15 mouse cellular contexts compared by ENCODE assay signal in genomic region chr13:89595105-89595504, GRCm38 (mm10). TPM values are rescaled to one million over a fixed set of nuclear protein-coding genes. Genes with fewer than 3 reads are reported as not detected.
"Had no signal": no experiment of that assay in that cellular context is flagged by ENCODE, and none has a peak within 500 bp of the region (broad histone marks: within the 10 kb centered on the region; RNA-seq: fewer than 3 reads in every experiment).

No protein-coding gene starts in this region.

- H3K4me3 ChIP-seq: intestine, embryonic 15.5 days; left cerebral cortex, adult 2 months; limb, embryonic 15.5 days; liver, embryonic 12.5 days; lung, embryonic 15.5 days; midbrain, embryonic 10.5 days; neural tube, embryonic 13.5 days had no signal

- H3K27ac ChIP-seq: intestine, embryonic 15.5 days; limb, embryonic 15.5 days; liver, embryonic 12.5 days; lung, embryonic 15.5 days; midbrain, embryonic 10.5 days; neural tube, embryonic 13.5 days had no signal

- H3K4me2 ChIP-seq: intestine, embryonic 15.5 days; limb, embryonic 15.5 days; liver, embryonic 12.5 days; lung, embryonic 15.5 days; neural tube, embryonic 13.5 days had no signal

- H3K27me3 ChIP-seq: intestine, embryonic 15.5 days; limb, embryonic 15.5 days; liver, embryonic 12.5 days; lung, embryonic 15.5 days; neural tube, embryonic 13.5 days had no signal

- H3K9me3 ChIP-seq: intestine, embryonic 15.5 days; limb, embryonic 15.5 days; liver, embryonic 12.5 days; lung, embryonic 15.5 days had no signal

- DNase-seq: kidney, adult 18-20 months; kidney, postnatal 10 days; kidney, postnatal 4 days; lung, postnatal 4 days; retina, postnatal 1 day; right cerebral cortex, postnatal 14 days; thymus, postnatal 36 days had no signal

- ATAC-seq: intestine, embryonic 15.5 days; liver, embryonic 12.5 days had no signal

- H3K36me3 ChIP-seq: intestine, embryonic 15.5 days; limb, embryonic 15.5 days; liver, embryonic 12.5 days; lung, embryonic 15.5 days; midbrain, embryonic 10.5 days; neural tube, embryonic 13.5 days had no signal

- H3K4me1 ChIP-seq: intestine, embryonic 15.5 days; limb, embryonic 15.5 days; liver, embryonic 12.5 days; lung, embryonic 15.5 days; midbrain, embryonic 10.5 days; neural tube, embryonic 13.5 days had no signal

- H3K9ac ChIP-seq: intestine, embryonic 15.5 days; limb, embryonic 15.5 days; liver, embryonic 12.5 days; lung, embryonic 15.5 days; neural tube, embryonic 13.5 days had no signal

RNA-seq across cellular contexts. Expression of gene Hapln1, which starts 55.5 kb away (rescaled TPM):
- polyA plus RNA-seq: small intestine, adult 2 months had no signal
